8 mouse cellular contexts compared by ENCODE assay signal in genomic region chr2:179976295-179976627, GRCm38 (mm10). TPM values are rescaled to one million over a fixed set of nuclear protein-coding genes. Genes with fewer than 3 reads are reported as not detected.
A peak's percentile ranks its signal among the peaks of the same experiment; 100 is the strongest.
DNase-seq lines count a peak whose midpoint lies in the region; ATAC-seq and TF ChIP-seq lines count a peak whose summit lies in the region.

No protein-coding gene starts in this region.

- H3K9me3 ChIP-seq in heart, embryonic 12.5 days (replicated peaks) = no peaks in the 10 kb centered on the region
- no peaks in the 10 kb centered on the region for H3K9me3 ChIP-seq in ES-E14 (ENCODE audit: control insufficient read depth, insufficient read depth, low read depth, low read length)
- no peaks in the 10 kb centered on the region for H3K9me3 ChIP-seq in forebrain, postnatal 0 days (ENCODE audit: low read length)
- H3K9me3 ChIP-seq in liver, postnatal 0 days (ENCODE audit: low read length) = no peaks in the 10 kb centered on the region

- in situ Hi-C loops in ES-E14 (cut with MboI; ENCODE audit: low sequenced_read_pairs in 2 of 2, unreplicated experiment in 2 of 2) = no loop called here

- H3K9ac ChIP-seq in heart, embryonic 12.5 days = peak overlapping the region; percentile 83
- peak overlapping the region; percentile 97 for H3K9ac ChIP-seq in ES-E14 (ENCODE audit: insufficient read depth, low read depth, low read length, poor library complexity, severe bottlenecking)
- H3K9ac ChIP-seq in forebrain, postnatal 0 days = peak overlapping the region; percentile 98
- peak overlapping the region; percentile 89 for H3K9ac ChIP-seq in liver, postnatal 0 days (replicated peaks)

- DNase-seq in heart, postnatal 4 days = no peak
- DNase-seq in ES-E14 (ENCODE audit: low read depth, low spot score) = no peak
- DNase-seq in forebrain, postnatal 0 days = no peak
- DNase-seq in liver, postnatal 0 days = no peak
- DNase-seq in frontal cortex, postnatal 10 days (ENCODE audit: low spot score in 2 of 2) = no peak
- no peak for DNase-seq in right cerebral cortex, adult 18-20 months
- no peak for DNase-seq in spleen, postnatal 14 days (ENCODE audit: low spot score in 2 of 2)

- no peaks in the 10 kb centered on the region for H3K27me3 ChIP-seq in heart, embryonic 12.5 days (replicated peaks)
- H3K27me3 ChIP-seq in forebrain, postnatal 0 days (ENCODE audit: insufficient read depth, low read length) = no peaks in the 10 kb centered on the region
- no peaks in the 10 kb centered on the region for H3K27me3 ChIP-seq in liver, postnatal 0 days (ENCODE audit: insufficient read depth, low read length)

- no peak for TF ChIP-seq CTCF in forebrain, postnatal 0 days (IDR thresholded peaks at IDR 0.05; ENCODE audit: low read depth)
- TF ChIP-seq CTCF in liver, postnatal 0 days (IDR thresholded peaks at IDR 0.05; ENCODE audit: low read depth) = no peak

- WGBS in heart, embryonic 12.5 days = 10% methylated on average over 54 of the region's 54 CpGs
- 0% methylated on average over 30 of the region's 54 CpGs for WGBS in forebrain, postnatal 0 days
- WGBS in liver, postnatal 0 days (ENCODE audit: insufficient replicate concordance) = under 1% methylated on average over 21 of the region's 54 CpGs

- peaks cover 60% of the 10 kb centered on the region for H3K4me1 ChIP-seq in heart, embryonic 12.5 days (replicated peaks)
- peaks cover 1 to 12% of the 10 kb centered on the region in 2 experiments; a peak in 3 of 4 replicates for H3K4me1 ChIP-seq in ES-E14 (ENCODE audit: control insufficient read depth in 2 of 2, insufficient read depth in 2 of 2, low read length in 2 of 2, poor library complexity in 1 of 2)
- peaks cover 15% of the 10 kb centered on the region for H3K4me1 ChIP-seq in forebrain, postnatal 0 days (ENCODE audit: insufficient read depth)
- H3K4me1 ChIP-seq in liver, postnatal 0 days (ENCODE audit: insufficient read depth) = peaks cover 40% of the 10 kb centered on the region

- H3K4me3 ChIP-seq in heart, embryonic 12.5 days = peak overlapping the region; percentile 94
- peak overlapping the region; percentile 76 to 100; a peak in 3 of 4 replicates for H3K4me3 ChIP-seq in ES-E14 (ENCODE audit: insufficient read depth in 1 of 2, low read depth in 1 of 2, low read length in 2 of 2, poor library complexity in 1 of 2, severe bottlenecking in 1 of 2)
- H3K4me3 ChIP-seq in forebrain, postnatal 0 days (ENCODE audit: low read depth, low read length) = peak overlapping the region; percentile 98
- peak overlapping the region; percentile 76 for H3K4me3 ChIP-seq in liver, postnatal 0 days (ENCODE audit: low read depth, low read length)

- no peak for TF ChIP-seq EP300 in liver, postnatal 0 days (IDR thresholded peaks at IDR 0.05; ENCODE audit: low read depth)

- no peaks in the 10 kb centered on the region for H3K36me3 ChIP-seq in heart, embryonic 12.5 days
- H3K36me3 ChIP-seq in ES-E14 (ENCODE audit: control insufficient read depth, insufficient read depth, low read length, poor library complexity, severe bottlenecking) = no peaks in the 10 kb centered on the region
- no peaks in the 10 kb centered on the region for H3K36me3 ChIP-seq in forebrain, postnatal 0 days (ENCODE audit: insufficient read depth)
- no peaks in the 10 kb centered on the region for H3K36me3 ChIP-seq in liver, postnatal 0 days (replicated peaks; ENCODE audit: insufficient read depth, low read length)

- H3K27ac ChIP-seq in heart, embryonic 12.5 days (ENCODE audit: poor library complexity, severe bottlenecking) = peak overlapping the region; percentile 78
- H3K27ac ChIP-seq in ES-E14 (ENCODE audit: insufficient read depth, low read depth, low read length, poor library complexity, severe bottlenecking) = peak overlapping the region; percentile 76
- H3K27ac ChIP-seq in forebrain, postnatal 0 days (ENCODE audit: low read depth, low read length) = peak overlapping the region; percentile 97
- H3K27ac ChIP-seq in liver, postnatal 0 days (ENCODE audit: low read depth) = peak overlapping the region; percentile 98

- H3K4me2 ChIP-seq in heart, embryonic 12.5 days = peak overlapping the region; percentile 99
- H3K4me2 ChIP-seq in forebrain, postnatal 0 days (ENCODE audit: low read depth) = peak overlapping the region; percentile 98
- peak overlapping the region; percentile 98 for H3K4me2 ChIP-seq in liver, postnatal 0 days (ENCODE audit: low read depth, low read length)

- peak; percentile 43 for ATAC-seq in heart, embryonic 12.5 days (ENCODE audit: insufficient number of reproducible peaks, low FRiP score)
- peak; percentile 46 for ATAC-seq in forebrain, postnatal 0 days
- peak; percentile 33 for ATAC-seq in liver, postnatal 0 days

TF ChIP-seq in ES-E14, 5 proteins besides CTCF, POLR2A, EP300 and RAD21:
- TF ChIP-seq ZC3H11A (IDR thresholded peaks at IDR 0.05; ENCODE audit: borderline replicate concordance, low read depth, low read length) (no peak), ZNF384 (IDR thresholded peaks at IDR 0.05; ENCODE audit: low read depth, low read length) (no peak), MAFK (IDR thresholded peaks at IDR 0.05; ENCODE audit: insufficient read depth, low read depth, low read length) (no peak), CHD2 (IDR thresholded peaks at IDR 0.05; ENCODE audit: low read depth, low read length) (no peak), HCFC1 (IDR thresholded peaks at IDR 0.05; ENCODE audit: borderline replicate concordance, insufficient read depth, low read length) (no peak)

RNA-seq across cellular contexts. Expression of gene Taf4, which starts 0.2 kb away (rescaled TPM):
- 2.4 and 2.7 TPM in 2 replicates for polyA plus RNA-seq in heart, embryonic 12.5 days (2016; fragmentation: Nextera tagmentation; extraction: Ambion mirVana)
- total RNA-seq in heart, postnatal 4 days (2021) = 10 to 100 TPM; 18.3 to 20.6 TPM
- total RNA-seq in ES-E14 (2012; rRNA removed) = 19.0 and 26.3 TPM in 2 replicates
- 11.4 and 12.5 TPM in 2 replicates for total RNA-seq in forebrain, postnatal 0 days (2014; rRNA removed)
- polyA plus RNA-seq in forebrain, postnatal 0 days (2015; fragmentation: Nextera tagmentation; extraction: Ambion mirVana) = 2.1 and 2.4 TPM in 2 replicates
- 1.7 TPM in 2 replicates for polyA plus RNA-seq in liver, postnatal 0 days (2015; fragmentation: Nextera tagmentation; extraction: Ambion mirVana)

RNA-seq across cellular contexts. Expression of gene Lsm14b, which starts 48.5 kb away (rescaled TPM):
- polyA plus RNA-seq in heart, embryonic 12.5 days (2016; fragmentation: Nextera tagmentation; extraction: Ambion mirVana) = 4.8 and 6.9 TPM in 2 replicates
- total RNA-seq in heart, postnatal 4 days (2021) = 10 to 100 TPM; 48.7 to 49.8 TPM
- total RNA-seq in ES-E14 (2012; rRNA removed) = 44.4 and 46.0 TPM in 2 replicates
- total RNA-seq in forebrain, postnatal 0 days (2014; rRNA removed) = 154 and 162 TPM in 2 replicates
- polyA plus RNA-seq in forebrain, postnatal 0 days (2015; fragmentation: Nextera tagmentation; extraction: Ambion mirVana) = 24.4 and 24.8 TPM in 2 replicates
- polyA plus RNA-seq in liver, postnatal 0 days (2015; fragmentation: Nextera tagmentation; extraction: Ambion mirVana) = 1.6 and 1.7 TPM in 2 replicates
